Mouse (Mus musculus) small intestine, adult 2 months (tissue): ENCODE measurements around the gene Zfp65.
"Not testable (repeated sequence)": the region's sequence is repeated elsewhere in the genome, so short reads cannot be mapped to it uniquely, and the experiment has no call there.

ENCODE experiments used
- CTCF ChIP-seq: fragments of 200-500 bp; IDR thresholded peaks from 2 replicates; pipeline ENCODE4 v1.5.1; 2012; ENCODE audit warnings: low read depth, mild to moderate bottlenecking, control low read depth, inconsistent platforms, low read length, moderate library complexity, mixed read lengths; ENCODE audit not compliant: insufficient replicate concordance, insufficient read length; ENCODE audit errors: extremely low read depth
- POLR2A ChIP-seq: fragments of 200-500 bp; IDR thresholded peaks from 2 replicates; pipeline ENCODE4 v1.6.1; 2012; ENCODE audit warnings: low read depth, mild to moderate bottlenecking, control low read depth, inconsistent platforms, low read length, moderate library complexity

- TF ChIP-seq CTCF, result peak; percentile 44; the same call in 1 of the 2 replicates
- not testable (repeated sequence) for TF ChIP-seq POLR2A
Measured at GRCm38 (mm10) chr13:67729441-67729840, 468 bp upstream of the Zfp65 start.
